Mouse (Mus musculus) retina, postnatal 7 days (tissue): ENCODE results near the gene Elfn2.
A peak's percentile ranks its signal among the peaks of the same experiment; 100 is the strongest.

ENCODE experiments used
- DNase-seq: peaks from one replicate; pipeline ENCODE4 v3.0.0-alpha.2; 2012; ENCODE audit warnings: low read depth, low spot score

The Elfn2 gene

GRCm38 (mm10) chr15:78718290-78719250, at the start of gene Elfn2:
Gene Elfn2 (minus strand): TSS chr15:78718771.
- DNase-seq: no peak

DNA sequence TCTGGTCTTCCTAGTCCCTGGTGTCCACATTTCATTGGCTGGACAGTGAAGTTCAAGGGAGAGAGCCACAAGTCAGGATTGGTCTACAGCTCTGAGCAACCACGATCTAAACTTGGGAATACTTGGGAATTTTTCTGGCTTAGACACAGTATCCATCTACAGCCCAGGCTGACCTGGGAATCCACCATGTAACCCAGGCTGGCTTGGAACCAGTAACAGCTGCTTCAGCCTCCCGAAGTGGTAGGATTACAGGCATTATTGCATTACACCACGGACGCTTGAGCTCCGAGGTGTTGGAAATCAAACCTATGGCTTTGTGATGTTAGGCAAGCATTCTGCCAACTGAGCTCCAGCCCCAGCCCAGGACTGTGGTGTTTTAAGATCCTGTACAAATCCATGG, 45.1 kb upstream of the Elfn2 start:
- DNase-seq: no peak

- peak; percentile 52 for DNase-seq
These were observed 44.6 kb upstream of the Elfn2 start for GRCm38 (mm10) chr15:78763210-78763609.

DNA sequence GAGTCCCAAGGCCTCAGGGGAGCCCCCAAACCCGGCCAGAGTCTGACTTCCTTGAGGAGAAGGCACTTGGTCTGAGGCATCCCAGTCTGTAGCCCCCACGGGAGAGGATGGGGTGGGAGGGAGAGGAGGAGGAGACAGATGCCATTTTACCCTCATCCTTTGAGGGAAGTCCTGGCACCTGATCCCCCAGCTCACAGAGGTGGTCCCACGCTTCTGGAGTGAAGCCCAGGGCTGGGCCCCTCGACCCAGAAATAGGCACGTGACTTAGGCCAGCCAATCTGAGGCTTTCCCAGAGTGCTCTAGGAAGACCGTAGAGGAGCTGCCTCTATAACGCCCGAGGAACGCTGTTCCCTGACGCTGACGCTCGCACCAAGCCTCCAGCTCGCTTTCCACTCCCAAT, 42.5 kb upstream of the Elfn2 start:
- no peak for DNase-seq

DNA sequence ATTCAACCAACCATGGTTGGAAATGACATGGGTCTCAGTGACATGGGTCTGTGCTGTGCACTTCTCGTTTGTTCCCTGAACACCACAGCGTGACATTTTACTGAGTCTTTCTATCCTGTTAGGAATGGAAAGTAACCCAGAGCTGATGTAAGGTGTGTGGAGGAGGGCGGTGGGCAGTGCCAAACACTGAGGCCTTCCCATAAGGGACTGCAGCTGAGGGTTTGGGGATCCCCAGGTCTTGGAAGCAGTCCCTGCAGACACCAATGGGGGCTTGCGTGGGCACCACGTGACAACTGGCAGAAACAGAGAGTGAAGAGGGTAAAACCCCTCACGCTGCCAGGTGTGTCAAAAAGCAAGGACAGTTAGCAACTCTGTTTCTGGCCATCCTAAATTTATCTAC, 39.6 kb upstream of the Elfn2 start:
- DNase-seq: no peak

DNA sequence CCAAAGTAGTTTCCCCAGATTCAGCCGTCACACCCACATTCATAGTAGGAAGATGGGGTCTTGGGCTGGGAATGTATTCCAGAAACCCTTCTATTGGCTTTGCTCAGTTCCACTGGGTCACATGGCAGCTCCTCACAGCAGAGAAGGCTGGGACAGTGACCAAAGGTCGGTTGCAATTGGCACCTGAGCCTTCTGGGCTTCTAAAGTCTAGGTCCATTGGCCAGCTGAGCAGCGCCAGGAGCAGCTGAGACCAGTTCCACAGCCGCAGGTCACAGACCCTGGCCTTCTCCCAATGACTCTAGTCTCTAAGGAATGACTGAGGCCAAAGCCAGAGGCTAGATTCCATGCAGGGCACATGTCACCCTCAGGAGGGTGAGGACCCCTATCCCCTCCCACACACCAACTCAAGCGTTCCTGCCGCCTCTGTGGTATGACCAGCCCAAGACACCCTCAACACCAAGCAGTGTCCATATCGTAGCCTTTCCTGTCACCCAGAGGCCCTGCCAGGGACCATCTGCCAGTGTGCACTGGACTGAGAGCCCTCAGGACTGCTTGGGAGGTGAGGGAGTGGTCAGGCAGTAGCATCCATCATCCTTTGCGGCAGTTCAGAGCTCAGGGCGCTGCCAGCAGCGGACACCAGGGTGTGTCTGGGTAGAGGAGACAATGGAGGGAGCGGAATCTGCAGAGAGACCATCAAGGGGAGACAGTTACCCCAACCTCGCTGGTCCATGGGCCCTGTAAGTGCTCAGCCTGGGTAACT, 37.6 kb upstream of the Elfn2 start:
- no peak for DNase-seq

- no peak for DNase-seq
These were observed 36.7 kb upstream of the Elfn2 start for GRCm38 (mm10) chr15:78755226-78755625.

GRCm38 (mm10) chr15:78754144-78754543, 35.6 kb upstream of the Elfn2 start:
- DNase-seq: no peak

DNA sequence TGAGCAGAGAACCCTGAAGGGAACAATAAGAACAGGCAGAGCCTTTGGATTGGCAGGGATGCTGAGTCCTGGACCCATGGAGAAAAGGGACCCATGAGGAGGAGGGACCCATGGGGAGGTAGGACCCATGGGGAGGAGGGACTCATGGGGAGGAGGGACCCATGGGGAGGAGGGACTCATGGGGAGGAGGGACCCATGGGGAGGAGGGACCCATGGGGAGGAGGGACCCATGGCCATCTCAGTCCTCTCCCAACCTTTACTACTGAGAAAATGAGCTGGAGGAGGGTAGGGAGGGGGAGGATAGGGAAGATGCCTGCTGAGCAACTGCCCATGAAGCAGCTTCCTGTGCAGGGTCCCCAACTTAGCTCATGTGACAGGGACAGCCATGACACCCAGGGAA, 34.4 kb upstream of the Elfn2 start:
- no peak for DNase-seq

DNA sequence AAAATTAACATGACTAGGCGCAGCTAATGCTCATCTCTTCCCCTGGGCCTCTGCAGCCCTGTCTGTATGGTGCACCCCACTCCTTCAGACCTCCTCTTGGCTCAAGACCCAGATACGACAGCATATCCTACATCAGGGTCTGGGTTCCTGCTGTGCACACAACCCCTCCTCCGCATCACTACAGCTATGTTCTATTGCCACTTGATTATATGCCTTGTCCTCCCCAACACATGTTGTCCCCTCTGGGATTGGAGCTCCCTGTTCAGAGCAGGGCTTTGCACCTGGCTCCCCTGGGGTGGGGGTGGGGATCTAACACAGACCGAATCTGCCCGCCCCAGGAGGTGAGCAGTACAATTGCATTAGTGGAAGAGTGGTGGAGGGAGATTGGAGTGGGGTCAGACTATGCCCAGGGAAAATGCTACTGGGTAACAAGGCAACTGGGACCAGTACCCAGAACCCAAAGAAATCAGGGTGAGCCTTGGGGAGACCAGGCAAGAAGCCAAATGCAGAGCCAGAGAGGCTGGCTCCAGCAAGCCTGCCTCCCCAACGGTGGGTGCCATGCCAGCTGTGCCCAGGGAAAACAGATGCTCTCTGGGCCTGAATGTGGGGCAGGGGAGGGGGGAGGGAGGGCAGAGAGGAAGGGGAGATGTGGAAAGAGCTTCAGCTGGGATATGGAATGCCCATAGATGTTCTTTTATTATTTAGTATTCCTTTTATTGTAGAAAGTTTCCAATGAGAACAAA, 32.2 kb upstream of the Elfn2 start:
- DNase-seq: no peak

- no peak for DNase-seq
These were observed 31.3 kb upstream of the Elfn2 start for GRCm38 (mm10) chr15:78749855-78750254.

GRCm38 (mm10) chr15:78744206-78744605, 25.6 kb upstream of the Elfn2 start:
- DNase-seq: peak; percentile 80

GRCm38 (mm10) chr15:78742831-78743230, 24.3 kb upstream of the Elfn2 start:
- peak; percentile 74 for DNase-seq

GRCm38 (mm10) chr15:78740662-78741061, 22.1 kb upstream of the Elfn2 start:
- DNase-seq: no peak

DNA sequence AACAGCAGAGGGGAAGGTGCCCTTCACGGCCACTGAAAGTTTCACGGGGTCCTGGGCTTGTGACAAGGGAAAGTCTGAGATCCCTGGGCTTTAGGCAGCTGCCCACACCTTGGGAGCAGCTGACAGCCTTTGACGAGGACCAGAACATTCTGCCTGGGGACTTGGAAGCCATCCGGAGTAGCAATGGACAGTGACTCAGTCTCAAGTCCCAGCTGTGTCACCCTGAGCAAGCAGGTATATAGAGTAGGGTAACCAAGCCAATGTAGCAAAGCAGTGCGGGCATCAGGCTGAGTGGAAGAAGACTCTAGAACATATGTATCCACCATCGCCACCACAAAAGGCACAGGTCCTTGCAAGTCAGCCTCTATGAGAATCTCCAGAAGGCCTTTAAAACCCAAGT, 18.6 kb upstream of the Elfn2 start:
- DNase-seq: no peak

- DNase-seq: no peak
These were observed 18.1 kb upstream of the Elfn2 start for GRCm38 (mm10) chr15:78736681-78737100.

DNA sequence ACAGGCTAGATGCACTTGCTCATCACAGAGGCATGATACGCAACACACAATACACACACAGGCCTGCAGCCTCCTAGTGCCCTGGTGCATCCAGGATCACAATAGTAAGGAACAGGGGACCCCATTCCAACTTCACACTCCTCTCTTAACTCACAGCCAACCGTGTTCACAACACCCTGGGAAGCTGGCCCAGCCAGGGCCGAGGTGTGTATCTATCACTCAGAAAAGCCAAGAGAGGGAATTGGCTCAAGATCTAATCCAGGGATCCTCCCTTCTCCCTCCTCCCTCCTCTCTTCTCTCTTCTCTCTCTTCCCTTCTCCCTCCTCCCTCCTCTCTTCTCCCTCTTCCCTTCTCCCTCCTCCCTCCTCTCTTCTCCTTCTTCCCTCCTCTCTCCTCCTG, 17.6 kb upstream of the Elfn2 start:
- DNase-seq: no peak

GRCm38 (mm10) chr15:78735431-78736180, 17.0 kb upstream of the Elfn2 start:
- DNase-seq: no peak

DNA sequence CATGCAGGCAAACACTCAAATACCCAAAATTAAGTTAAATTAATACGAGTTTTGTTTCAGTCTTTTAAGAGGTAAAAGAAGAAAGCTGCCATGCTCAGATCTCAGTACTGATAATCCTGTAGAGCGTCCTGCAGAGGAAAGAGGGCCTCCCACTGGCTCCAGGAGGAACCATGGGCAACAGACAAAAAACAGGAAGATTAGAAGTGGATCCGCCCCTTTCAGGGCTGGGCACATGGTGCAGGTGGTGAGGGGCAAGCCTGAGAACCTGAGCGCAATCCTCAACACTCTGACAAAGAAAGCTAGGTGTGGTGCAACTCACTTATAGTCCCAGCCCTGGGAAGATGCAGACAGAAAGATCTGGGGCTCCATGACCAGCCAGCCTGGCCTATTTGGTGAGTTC, 13.3 kb upstream of the Elfn2 start:
- DNase-seq: no peak

DNA sequence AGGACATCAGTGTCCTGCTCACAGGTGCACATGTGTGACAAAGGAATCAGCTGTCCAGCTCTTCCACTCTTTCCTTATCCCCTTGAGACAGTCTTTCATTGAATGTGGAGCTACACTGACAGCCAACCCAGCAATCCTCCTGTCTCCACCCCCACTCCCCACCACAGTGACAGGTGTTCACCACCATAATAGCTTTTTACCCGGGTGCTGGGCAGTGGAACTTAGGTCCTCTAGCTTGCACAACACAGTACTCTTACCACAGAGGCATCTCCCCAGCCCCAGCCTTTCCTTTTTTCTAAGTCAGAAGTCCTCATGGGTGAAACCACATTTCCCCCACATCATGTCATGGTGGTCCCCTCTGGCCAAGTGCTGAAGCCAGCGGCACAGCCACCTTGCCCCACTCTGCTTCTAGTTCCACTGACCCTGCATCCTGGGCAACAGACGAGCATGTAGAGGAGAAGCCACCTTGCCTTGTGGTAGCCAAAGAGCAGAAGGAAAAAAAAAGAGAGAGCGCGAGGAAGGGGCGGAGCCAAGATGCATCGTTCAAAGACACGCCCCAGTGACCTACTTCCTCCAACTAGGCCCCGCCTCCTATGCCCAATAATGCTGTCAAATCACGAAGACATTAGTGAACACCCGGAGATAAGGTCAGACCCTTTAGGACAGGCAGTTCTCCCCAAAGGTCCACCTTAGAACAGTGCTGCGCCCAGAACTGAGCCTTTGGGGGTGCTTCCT, 11.9 kb upstream of the Elfn2 start:
- DNase-seq: no peak

DNA sequence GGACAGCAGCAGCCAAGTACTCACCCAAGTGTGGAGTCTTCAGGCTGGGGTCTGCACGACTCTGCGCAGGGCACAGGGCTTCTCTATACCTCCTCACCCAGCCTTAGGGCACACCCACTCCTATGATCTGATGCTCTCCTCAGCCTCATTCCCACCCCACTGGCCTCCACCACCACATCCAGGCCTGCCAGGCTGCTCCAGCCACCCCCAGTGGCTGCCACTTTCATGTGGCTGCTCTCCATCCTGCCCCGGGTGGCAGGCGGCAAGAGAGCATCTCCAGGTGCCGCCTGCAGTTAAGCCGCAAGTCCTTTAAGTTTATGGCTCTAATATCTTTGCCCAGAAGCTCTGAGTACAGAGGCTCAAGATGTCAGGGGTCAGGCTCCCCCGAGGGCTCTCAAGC, 8.1 kb upstream of the Elfn2 start:
- DNase-seq: no peak
